8 mouse cellular contexts compared by ENCODE assay signal in genomic region chr2:35259338-35260080, GRCm38 (mm10). TPM values are rescaled to one million over a fixed set of nuclear protein-coding genes. Genes with fewer than 3 reads are reported as not detected.
DNase-seq lines count a peak whose midpoint lies in the region; ATAC-seq and TF ChIP-seq lines count a peak whose summit lies in the region.

No protein-coding gene starts in this region.

- 19% methylated on average over 13 of the region's 13 CpGs for WGBS in kidney, embryonic 16.5 days
- 39% methylated on average over 13 of the region's 13 CpGs for WGBS in kidney, adult 2 months
- WGBS in intestine, embryonic 14.5 days, result 23% methylated on average over 13 of the region's 13 CpGs
- 21% methylated on average over 13 of the region's 13 CpGs for WGBS in stomach, embryonic 15.5 days

- no peak for TF ChIP-seq CTCF in kidney, adult 2 months (conservative IDR thresholded peaks at IDR 0.05; ENCODE audit: insufficient read depth, insufficient read length, low read depth, low read length)

- ATAC-seq in kidney, embryonic 16.5 days (ENCODE audit: low FRiP score, low TSS enrichment), result no peak
- 0 out of 2 replicates have a peak, but pooled peaks have one; percentile 19 for ATAC-seq in intestine, embryonic 14.5 days (replicated peaks; ENCODE audit: low FRiP score, low TSS enrichment, low read depth)
- ATAC-seq in stomach, embryonic 15.5 days (ENCODE audit: insufficient read depth, low FRiP score, low read depth), result no peak
- ATAC-seq in activated CD4-positive, CD25-positive, alpha-beta regulatory T cell, adult 4 months, result no peak

- H3K4me2 ChIP-seq in kidney, embryonic 16.5 days (replicated peaks; ENCODE audit: low read depth, low read length), result peak overlapping the region; percentile 28
- peak overlapping the region; percentile 62 for H3K4me2 ChIP-seq in intestine, embryonic 14.5 days (ENCODE audit: low read length)
- peak overlapping the region; percentile 89 for H3K4me2 ChIP-seq in stomach, embryonic 15.5 days

- DNase-seq in kidney, adult 2 months, result no peak
- DNase-seq in T-cell, adult 2 months (ENCODE audit: low spot score), result peak; percentile 72
- peak; percentile 71 for DNase-seq in intestine, embryonic 14.5 days (ENCODE audit: low spot score)
- no peak for DNase-seq in right cerebral cortex, adult 18-20 months
- DNase-seq in ovary, postnatal 36 days (ENCODE audit: low spot score), result no peak

- H3K27ac ChIP-seq in kidney, embryonic 16.5 days (ENCODE audit: low read length), result peak overlapping the region; percentile 74
- no peak overlapping the region for H3K27ac ChIP-seq in kidney, adult 2 months (ENCODE audit: insufficient read depth, low read depth, low read length)
- peak overlapping the region; percentile 85 for H3K27ac ChIP-seq in intestine, embryonic 14.5 days (ENCODE audit: low read depth)
- peak overlapping the region; percentile 84 for H3K27ac ChIP-seq in stomach, embryonic 15.5 days

- no peak overlapping the region for H3K4me3 ChIP-seq in kidney, embryonic 16.5 days (ENCODE audit: low read length)
- H3K4me3 ChIP-seq in kidney, adult 2 months (ENCODE audit: insufficient read depth, low read depth, low read length), result no peak overlapping the region
- no peak overlapping the region for H3K4me3 ChIP-seq in intestine, embryonic 14.5 days (ENCODE audit: low read depth, low read length)
- no peak overlapping the region for H3K4me3 ChIP-seq in stomach, embryonic 15.5 days (replicated peaks)

- no peaks in the 10 kb centered on the region for H3K27me3 ChIP-seq in kidney, embryonic 16.5 days (ENCODE audit: insufficient read depth, low read length)
- no peaks in the 10 kb centered on the region for H3K27me3 ChIP-seq in kidney, adult 2 months (replicated peaks; ENCODE audit: control insufficient read depth, insufficient read depth, low read length)
- no peaks in the 10 kb centered on the region for H3K27me3 ChIP-seq in intestine, embryonic 14.5 days (replicated peaks; ENCODE audit: control insufficient read depth, insufficient read depth, low read length)
- no peaks in the 10 kb centered on the region for H3K27me3 ChIP-seq in stomach, embryonic 15.5 days (replicated peaks)

- H3K9ac ChIP-seq in kidney, embryonic 16.5 days (replicated peaks; ENCODE audit: low read length), result 0 out of 2 replicates have a peak overlapping the region, but pooled peaks have one; percentile 9
- no peak overlapping the region for H3K9ac ChIP-seq in intestine, embryonic 14.5 days (ENCODE audit: low read length)
- H3K9ac ChIP-seq in stomach, embryonic 15.5 days, result no peak overlapping the region

- peaks cover 48% of the 10 kb centered on the region for H3K4me1 ChIP-seq in kidney, embryonic 16.5 days (ENCODE audit: insufficient read depth, low read length)
- peaks cover 9% of the 10 kb centered on the region; the same call in 1 of the 2 replicates for H3K4me1 ChIP-seq in kidney, adult 2 months (ENCODE audit: control insufficient read depth, insufficient read depth, low read length)
- H3K4me1 ChIP-seq in intestine, embryonic 14.5 days (replicated peaks; ENCODE audit: control insufficient read depth, insufficient read depth, low read length), result peaks cover 50% of the 10 kb centered on the region
- peaks cover 28% of the 10 kb centered on the region for H3K4me1 ChIP-seq in stomach, embryonic 15.5 days

- no peak for TF ChIP-seq POLR2A in kidney, adult 2 months (IDR thresholded peaks at IDR 0.05; ENCODE audit: low read depth, low read length)

- H3K9me3 ChIP-seq in kidney, embryonic 16.5 days (ENCODE audit: low read length), result no peaks in the 10 kb centered on the region
- H3K9me3 ChIP-seq in intestine, embryonic 14.5 days (ENCODE audit: control insufficient read depth, low read length), result no peaks in the 10 kb centered on the region
- no peaks in the 10 kb centered on the region for H3K9me3 ChIP-seq in stomach, embryonic 15.5 days

- H3K36me3 ChIP-seq in kidney, embryonic 16.5 days (ENCODE audit: insufficient read depth, low read length), result no peaks in the 10 kb centered on the region
- H3K36me3 ChIP-seq in kidney, adult 2 months (ENCODE audit: control insufficient read depth, insufficient read depth, low read length), result no peaks in the 10 kb centered on the region
- no peaks in the 10 kb centered on the region for H3K36me3 ChIP-seq in intestine, embryonic 14.5 days (ENCODE audit: control insufficient read depth, insufficient read depth, low read length)
- no peaks in the 10 kb centered on the region for H3K36me3 ChIP-seq in stomach, embryonic 15.5 days

RNA-seq across cellular contexts. Expression of gene Gsn, which starts 3.3 kb away (rescaled TPM):
- polyA plus RNA-seq in kidney, embryonic 16.5 days (2015; fragmentation: Nextera tagmentation; extraction: Ambion mirVana), result 149 and 165 TPM in 2 replicates
- 269 and 357 TPM in 2 replicates for polyA plus RNA-seq in kidney, adult 2 months (2012; rRNA removed)
- 190 and 194 TPM in 2 replicates for polyA plus RNA-seq in intestine, embryonic 14.5 days (2014; fragmentation: Nextera tagmentation; extraction: Ambion mirVana)
- polyA plus RNA-seq in stomach, embryonic 15.5 days (2015; fragmentation: Nextera tagmentation; extraction: Ambion mirVana), result 233 and 253 TPM in 2 replicates
- 10 to 100 TPM; 27.2 to 28.3 TPM for polyA plus RNA-seq in activated CD4-positive, CD25-positive, alpha-beta regulatory T cell, adult 4 months (2017; shearing (Covaris generic))

RNA-seq across cellular contexts. Expression of gene Rab14, which starts 58.6 kb away (rescaled TPM):
- polyA plus RNA-seq in kidney, embryonic 16.5 days (2015; fragmentation: Nextera tagmentation; extraction: Ambion mirVana), result 309 and 365 TPM in 2 replicates
- polyA plus RNA-seq in kidney, adult 2 months (2012; rRNA removed), result 149 and 170 TPM in 2 replicates
- 258 and 299 TPM in 2 replicates for polyA plus RNA-seq in intestine, embryonic 14.5 days (2014; fragmentation: Nextera tagmentation; extraction: Ambion mirVana)
- 283 and 304 TPM in 2 replicates for polyA plus RNA-seq in stomach, embryonic 15.5 days (2015; fragmentation: Nextera tagmentation; extraction: Ambion mirVana)
- 100 to 1,000 TPM in 1 of 2 experiments, 10 to 100 TPM in 1; 90.7 to 129 TPM for polyA plus RNA-seq in activated CD4-positive, CD25-positive, alpha-beta regulatory T cell, adult 4 months (2017; shearing (Covaris generic))

Comparison
In these comparisons a context has a peak if more than half of its experiments do, and no peak if none do; other contexts are left out.
1. H3K4me2 ChIP-seq: peak in every context shown above with its lines; median percentile 89 in stomach, embryonic 15.5 days; 62 in intestine, embryonic 14.5 days; 28 in kidney, embryonic 16.5 days.
2. DNase-seq: peak in T-cell, adult 2 months (single experiment) and intestine, embryonic 14.5 days (single experiment); none in kidney, adult 2 months (single experiment), right cerebral cortex, adult 18-20 months (single experiment) and ovary, postnatal 36 days (single experiment).